Mouse (Mus musculus): ENCODE measurements around the gene Olfr1033.
"Not testable (repeated sequence)": the region's sequence is repeated elsewhere in the genome, so short reads cannot be mapped to it uniquely, and the experiment has no call there.

Olfr1033 gene

DNA sequence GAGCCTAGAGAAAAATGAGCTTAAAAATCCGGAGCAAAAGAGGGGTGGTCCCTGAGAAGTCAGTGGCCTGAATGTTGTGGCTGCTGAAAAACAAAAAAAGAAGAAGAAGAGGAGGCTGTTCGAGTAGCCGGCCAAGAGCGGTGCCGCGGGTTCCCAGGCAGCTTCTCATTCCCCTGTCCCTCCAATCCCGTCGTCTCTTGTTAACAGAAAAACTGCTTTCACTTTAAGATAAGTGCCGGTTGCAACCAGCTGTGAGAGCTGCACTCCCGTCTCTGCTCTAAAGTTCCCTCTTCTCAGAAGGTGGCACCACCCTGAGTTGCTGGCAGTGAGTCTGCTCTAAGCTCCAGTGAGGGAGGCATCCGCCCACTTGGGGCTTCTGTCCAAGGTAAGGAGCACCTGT is at the start of gene Olfr1033:
Gene Olfr1033 (plus strand): TSS at position 228 of the 400 bp plus-strand sequence.
- DNase-seq (ENCODE audit: low spot score): not testable (repeated sequence)

GRCm38 (mm10) chr2:85973595-85973994 is 46.8 kb upstream of the Olfr1033 start, which contains the start of gene Olfr1029:
Gene Olfr1029 (plus strand): TSS chr2:85973895.
- no peak for DNase-seq (ENCODE audit: low spot score)

GRCm38 (mm10) chr2:85978976-85979375 is 41.5 kb upstream of the Olfr1033 start, which contains the start of gene Olfr1030:
Gene Olfr1030 (plus strand): TSS chr2:85979276.
- DNase-seq (ENCODE audit: low spot score): no peak

DNA sequence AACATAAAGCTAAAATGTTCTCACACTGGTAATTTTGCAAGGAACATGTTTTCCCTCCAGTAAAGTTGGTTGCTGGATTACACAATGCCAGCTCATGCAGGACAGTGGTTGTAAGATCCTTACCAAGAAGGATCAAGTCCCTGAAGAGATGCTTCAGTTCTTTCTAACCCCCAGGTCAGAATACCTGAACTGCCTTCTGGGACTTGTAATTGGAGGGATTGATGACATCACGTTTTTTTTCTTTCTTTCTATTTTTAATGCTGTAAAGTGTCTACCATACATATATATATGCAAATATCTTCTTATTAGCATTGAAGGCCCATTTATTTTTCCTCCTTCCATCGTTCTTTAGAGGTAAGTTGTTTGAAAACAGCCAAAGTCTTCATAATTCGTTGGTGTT is 30.4 kb upstream of the Olfr1033 start, which contains the start of gene Olfr1031:
Gene Olfr1031 (plus strand): TSS at position 301 of the 400 bp plus-strand sequence.
- no peak for DNase-seq (ENCODE audit: low spot score)

GRCm38 (mm10) chr2:86005240-86005639 is 15.2 kb upstream of the Olfr1033 start, which contains the start of gene Olfr1032:
Gene Olfr1032 (plus strand): TSS chr2:86005540.
- no peak for DNase-seq (ENCODE audit: low spot score)

DNA sequence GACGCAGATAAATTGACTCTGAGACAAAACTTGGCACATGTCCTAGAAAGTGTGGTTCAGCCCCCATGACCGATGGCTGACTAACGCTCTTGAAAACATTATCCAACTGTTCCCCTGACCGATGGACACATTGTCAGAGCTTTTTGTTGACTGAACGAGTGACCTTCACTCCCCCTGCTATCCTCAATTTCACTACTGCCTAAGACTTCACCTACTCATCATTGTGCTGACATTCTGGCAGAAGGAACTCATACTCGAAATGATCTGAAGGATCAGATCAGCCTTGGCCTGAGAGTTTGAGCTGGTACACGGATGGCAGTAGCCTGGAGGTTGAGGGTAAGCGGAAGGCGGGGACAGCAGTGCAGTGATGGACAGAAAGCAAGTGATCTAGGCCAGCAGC is 1.1 kb downstream of the Olfr1033 start:
- DNase-seq (ENCODE audit: low spot score): not testable (repeated sequence)

DNA sequence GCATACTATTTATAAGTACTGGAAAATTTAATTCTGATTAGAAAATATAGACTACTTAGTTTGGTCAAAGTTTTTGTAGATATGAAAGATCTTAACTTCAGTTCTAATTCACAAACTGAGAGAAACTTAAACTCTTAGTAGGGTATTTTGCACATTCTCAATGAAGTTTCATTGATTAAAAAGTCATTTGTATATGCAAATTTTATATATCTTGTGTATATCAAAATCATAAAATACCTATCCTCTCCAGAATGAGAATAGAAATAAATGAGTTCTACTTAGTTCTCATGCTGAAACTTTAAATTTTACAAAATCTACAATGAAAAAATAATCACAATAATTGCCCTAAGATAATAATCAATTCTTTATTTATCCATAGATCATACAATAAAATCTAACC is 25.1 kb downstream of the Olfr1033 start, which contains the start of gene Olfr1034:
Gene Olfr1034 (plus strand): TSS at position 301 of the 400 bp plus-strand sequence.
- DNase-seq (ENCODE audit: low spot score): no peak

GRCm38 (mm10) chr2:86050777-86051176 is 30.3 kb downstream of the Olfr1033 start:
- not testable (repeated sequence) for DNase-seq (ENCODE audit: low spot score)

DNA sequence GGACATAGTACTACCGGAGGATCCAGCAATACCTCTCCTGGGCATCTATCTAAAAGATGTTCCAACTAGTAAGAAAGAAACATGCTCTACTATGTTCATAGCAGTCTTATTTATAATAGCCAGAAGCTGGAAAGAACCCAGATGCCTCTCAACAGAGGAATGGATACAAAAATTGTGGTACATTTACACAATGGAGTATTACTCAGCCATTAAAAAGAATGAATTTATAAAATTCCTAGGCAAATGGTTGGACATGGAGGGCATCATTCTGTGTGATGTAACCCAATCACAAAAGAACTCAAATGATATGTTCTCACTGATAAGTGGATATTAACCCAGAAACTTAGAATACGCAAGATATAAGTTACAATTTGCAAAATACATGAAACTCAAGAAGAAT is 43.3 kb downstream of the Olfr1033 start:
- DNase-seq (ENCODE audit: low spot score): not testable (repeated sequence)

DNA sequence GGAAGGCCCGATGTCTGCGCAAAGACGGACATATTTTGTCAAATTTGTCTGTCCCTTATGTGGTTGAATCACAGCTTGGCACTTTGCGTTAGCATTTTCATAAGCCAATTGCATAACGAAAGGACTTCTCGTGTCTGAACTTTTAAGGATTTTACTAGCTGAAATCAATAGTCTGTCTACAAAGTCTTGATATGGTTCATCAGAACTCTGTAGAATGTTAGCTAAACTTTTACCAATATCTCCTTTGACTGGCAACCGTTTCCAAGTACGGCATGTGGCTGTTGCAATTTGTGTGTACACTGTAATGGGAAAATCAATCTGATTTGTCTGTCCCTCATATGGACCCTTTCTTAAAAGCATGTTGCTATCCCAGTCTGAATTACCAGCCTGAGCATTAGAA is 49.8 kb downstream of the Olfr1033 start:
- DNase-seq (ENCODE audit: low spot score): no peak

DNA sequence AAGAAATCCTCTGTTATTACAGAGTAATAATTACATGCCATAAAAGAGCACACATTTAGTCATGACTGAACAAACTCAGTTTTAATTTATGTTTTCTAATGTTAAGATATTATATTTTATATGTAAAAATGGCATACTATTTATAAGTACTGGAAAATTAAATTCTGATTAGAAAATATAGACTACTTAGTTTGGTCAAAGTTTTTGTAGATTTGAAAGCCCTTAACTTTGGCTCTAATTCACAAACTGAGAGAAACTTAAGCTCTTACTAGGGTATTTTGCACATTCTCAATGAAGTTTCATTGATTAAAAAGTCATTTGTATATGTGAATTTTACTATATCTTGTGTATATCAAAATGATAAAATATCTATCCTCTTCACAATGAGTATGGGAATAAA is 53.3 kb downstream of the Olfr1033 start, which contains the start of gene Olfr1036:
Gene Olfr1036 (plus strand): TSS at position 301 of the 400 bp plus-strand sequence.
- DNase-seq (ENCODE audit: low spot score): not testable (repeated sequence)

DNA sequence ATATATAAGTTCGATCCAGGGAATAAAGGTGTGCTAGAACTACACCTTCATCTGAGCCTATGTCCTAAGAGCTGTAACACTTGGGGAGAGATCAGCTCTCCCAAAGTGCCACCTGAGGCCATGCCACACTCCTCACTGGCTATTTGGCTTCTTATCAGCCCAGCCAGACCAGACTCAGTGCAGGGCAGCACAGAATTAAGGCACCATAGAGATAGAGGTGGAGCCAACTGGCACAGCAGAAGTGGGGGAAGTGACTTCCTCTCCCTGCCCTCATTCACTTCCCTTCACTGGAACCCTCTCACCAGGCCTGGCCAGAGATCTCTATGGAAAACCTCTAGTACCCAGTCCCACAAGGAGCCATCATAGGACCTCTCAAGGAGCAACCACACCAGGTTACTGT is 60.0 kb downstream of the Olfr1033 start:
- DNase-seq (ENCODE audit: low spot score): not testable (repeated sequence)

- no peak for DNase-seq (ENCODE audit: low spot score)
Observed at GRCm38 (mm10) chr2:86087285-86087684, 66.9 kb downstream of the Olfr1033 start, which contains the start of gene Olfr1037. Gene Olfr1037 (minus strand): TSS chr2:86087385.
